Mouse (Mus musculus) erythroblast, embryonic 14.5 days (primary cell): ENCODE measurements around the gene Cldn14. TPM values are rescaled to one million over a fixed set of nuclear protein-coding genes. Genes with fewer than 3 reads are reported as not detected.

Experiments used
- H3K27me3 ChIP-seq: 2 replicates; pipeline ENCODE4 v1.6.1; 2012; ENCODE audit warnings: inconsistent platforms; ENCODE audit not compliant: control insufficient read depth
- H3K36me3 ChIP-seq: 2 replicates; pipeline ENCODE4 v1.6.1; 2012; ENCODE audit warnings: mild to moderate bottlenecking, inconsistent platforms; ENCODE audit not compliant: control insufficient read depth
- H3K4me1 ChIP-seq: 2 replicates; pipeline ENCODE4 v1.6.1; 2012; ENCODE audit warnings: inconsistent platforms; ENCODE audit not compliant: control insufficient read depth
- H3K4me3 ChIP-seq: replicated peaks from 2 replicates; pipeline ENCODE3; 2012; ENCODE audit warnings: moderate library complexity, mild to moderate bottlenecking, inconsistent platforms
- H3K9me3 ChIP-seq: 2 replicates; pipeline ENCODE4 v1.6.1; 2012; ENCODE audit warnings: low read length, inconsistent platforms, mixed read lengths; ENCODE audit not compliant: control insufficient read depth
- GATA1 ChIP-seq: IDR thresholded peaks from 2 replicates; pipeline ENCODE4 v1.6.1; 2012; ENCODE audit warnings: low read length, inconsistent platforms, mixed read lengths
- TAL1 ChIP-seq: IDR thresholded peaks from 3 replicates; pipeline ENCODE4 v1.6.1; 2012; ENCODE audit warnings: low read length, inconsistent platforms, mixed read lengths
- polyA plus RNA-seq: library from polyadenylated mRNA; stranded (reverse); fragments of >175 nt; gene quantifications from 2 replicates; pipeline ENCODE4 v1.2.3, GENCODE M21; 2012

The Cldn14 gene
- polyA plus RNA-seq, 1 experiment: 0.04 TPM

GRCm38 (mm10) chr16:94011224-94011623 is 2.6 kb upstream of the Cldn14 start:
- no peak for TF ChIP-seq GATA1
- no peak for TF ChIP-seq TAL1
- H3K27me3 ChIP-seq: peaks cover 8% of the 10 kb centered on the region; the same call in 1 of the 2 replicates
- H3K36me3 ChIP-seq: no peaks in the 10 kb centered on the region
- no peaks in the 10 kb centered on the region for H3K4me1 ChIP-seq
- no peak overlapping the region for H3K4me3 ChIP-seq
- H3K9me3 ChIP-seq: no peaks in the 10 kb centered on the region

GRCm38 (mm10) chr16:94010633-94011032 is 2.0 kb upstream of the Cldn14 start:
- peaks cover 8% of the 10 kb centered on the region; the same call in 1 of the 2 replicates for H3K27me3 ChIP-seq
- no peaks in the 10 kb centered on the region for H3K36me3 ChIP-seq
- H3K9me3 ChIP-seq: no peaks in the 10 kb centered on the region
- no peaks in the 10 kb centered on the region for H3K4me1 ChIP-seq
- H3K4me3 ChIP-seq: no peak overlapping the region
- TF ChIP-seq TAL1 (no peak), GATA1 (no peak)

GRCm38 (mm10) chr16:94010156-94010555 is 1.5 kb upstream of the Cldn14 start:
- Histone ChIP-seq H3K9me3 (no peaks in the 10 kb centered on the region), H3K4me3 (no peak overlapping the region), H3K4me1 (no peaks in the 10 kb centered on the region), H3K36me3 (no peaks in the 10 kb centered on the region), H3K27me3 (peaks cover 8% of the 10 kb centered on the region; the same call in 1 of the 2 replicates)
- TF ChIP-seq TAL1 (no peak), GATA1 (no peak)

GRCm38 (mm10) chr16:94009356-94009755 is 719 bp upstream of the Cldn14 start:
- Histone ChIP-seq H3K27me3 (peaks cover 8% of the 10 kb centered on the region; the same call in 1 of the 2 replicates), H3K9me3 (no peaks in the 10 kb centered on the region), H3K4me1 (no peaks in the 10 kb centered on the region), H3K4me3 (no peak overlapping the region), H3K36me3 (no peaks in the 10 kb centered on the region)
- TF ChIP-seq TAL1 (no peak), GATA1 (no peak)

GRCm38 (mm10) chr16:94006706-94007665 is 1.7 kb downstream of the Cldn14 start:
- Histone ChIP-seq H3K27me3 (peaks cover 7% of the 10 kb centered on the region; the same call in 1 of the 2 replicates), H3K4me3 (no peak overlapping the region), H3K9me3 (no peaks in the 10 kb centered on the region), H3K4me1 (no peaks in the 10 kb centered on the region), H3K36me3 (no peaks in the 10 kb centered on the region)
- TF ChIP-seq GATA1 (no peak), TAL1 (no peak)

- no peaks in the 10 kb centered on the region for H3K36me3 ChIP-seq
Measured at GRCm38 (mm10) chr16:94003478-94003877, 5.2 kb downstream of the Cldn14 start.

GRCm38 (mm10) chr16:94001366-94001765 is 7.3 kb downstream of the Cldn14 start:
- TF ChIP-seq GATA1: no peak
- H3K4me3 ChIP-seq: no peak overlapping the region
- H3K27me3 ChIP-seq: no peaks in the 10 kb centered on the region
- no peaks in the 10 kb centered on the region for H3K9me3 ChIP-seq
- H3K36me3 ChIP-seq: no peaks in the 10 kb centered on the region
- H3K4me1 ChIP-seq: no peaks in the 10 kb centered on the region

More at GRCm38 (mm10) chr16:94003478-94003877, 5.2 kb downstream of the Cldn14 start:
- H3K4me1 ChIP-seq: no peaks in the 10 kb centered on the region
- no peak overlapping the region for H3K4me3 ChIP-seq
- H3K27me3 ChIP-seq: no peaks in the 10 kb centered on the region
- no peaks in the 10 kb centered on the region for H3K9me3 ChIP-seq
- TF ChIP-seq TAL1: no peak
- no peak for TF ChIP-seq GATA1

- H3K27me3 ChIP-seq: no peaks in the 10 kb centered on the region
- peaks cover 2% of the 10 kb centered on the region; the same call in 1 of the 2 replicates for H3K9me3 ChIP-seq
- no peaks in the 10 kb centered on the region for H3K4me1 ChIP-seq
- no peaks in the 10 kb centered on the region for H3K36me3 ChIP-seq
- no peak for TF ChIP-seq TAL1
- TF ChIP-seq GATA1: no peak
- no peak overlapping the region for H3K4me3 ChIP-seq
Measured at GRCm38 (mm10) chr16:93998895-93999294, 9.7 kb downstream of the Cldn14 start.

GRCm38 (mm10) chr16:93983576-93983975 is 25.1 kb downstream of the Cldn14 start:
- no peaks in the 10 kb centered on the region for H3K9me3 ChIP-seq
- H3K36me3 ChIP-seq: no peaks in the 10 kb centered on the region
- TF ChIP-seq GATA1 (no peak), TAL1 (no peak)
- peaks cover 18% of the 10 kb centered on the region for H3K4me1 ChIP-seq
- H3K27me3 ChIP-seq: no peaks in the 10 kb centered on the region
- H3K4me3 ChIP-seq: no peak overlapping the region
